ENCODE assay signal across 32 mouse cellular contexts in the genomic region with DNA sequence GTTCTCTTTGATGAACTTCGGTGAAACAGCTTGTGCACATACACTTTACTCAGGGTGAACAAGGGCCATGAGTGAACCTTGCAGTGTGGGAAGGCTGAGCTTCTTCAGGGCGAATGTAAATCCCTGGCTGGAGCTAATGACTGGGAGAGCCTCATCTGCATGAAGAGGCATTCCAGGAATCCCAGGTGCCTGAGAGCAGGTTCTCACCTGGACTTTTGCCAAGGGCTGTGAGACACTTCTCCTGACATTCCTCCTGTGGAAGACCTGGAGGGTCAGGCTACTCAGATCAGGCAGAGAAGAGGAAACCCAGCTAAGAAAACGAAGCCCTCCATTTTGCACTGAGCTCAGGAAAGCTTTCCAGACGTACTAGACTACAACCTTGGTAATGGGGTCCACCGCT. TPM values are rescaled to one million over a fixed set of nuclear protein-coding genes. Genes with fewer than 3 reads are reported as not detected.
DNase-seq lines count a peak whose midpoint lies in the region; ATAC-seq and TF ChIP-seq lines count a peak whose summit lies in the region.
"Had no signal": no experiment of that assay in that cellular context is flagged by ENCODE, and none has a peak within 500 bp of the region (broad histone marks: within the 10 kb centered on the region; RNA-seq: fewer than 3 reads in every experiment).

No protein-coding gene starts in this region.

- H3K27me3 ChIP-seq in lung, embryonic 14.5 days (ENCODE audit: insufficient read depth, low read length): no peaks in the 10 kb centered on the region
- H3K27me3 ChIP-seq in lung, postnatal 0 days (replicated peaks; ENCODE audit: insufficient read depth, low read length): no peaks in the 10 kb centered on the region
- no peaks in the 10 kb centered on the region for H3K27me3 ChIP-seq in forebrain, postnatal 0 days (ENCODE audit: insufficient read depth, low read length)
- H3K27me3 ChIP-seq: embryonic facial prominence, embryonic 13.5 days; embryonic facial prominence, embryonic 15.5 days; forebrain, embryonic 12.5 days; Patski had no signal

- no peaks in the 10 kb centered on the region for H3K4me1 ChIP-seq in lung, embryonic 14.5 days (ENCODE audit: insufficient read depth)
- H3K4me1 ChIP-seq in lung, adult 2 months (ENCODE audit: control insufficient read depth, insufficient read depth, low read length): no peaks in the 10 kb centered on the region
- no peaks in the 10 kb centered on the region for H3K4me1 ChIP-seq in lung, postnatal 0 days (ENCODE audit: insufficient read depth, low read depth, low read length)
- no peaks in the 10 kb centered on the region for H3K4me1 ChIP-seq in forebrain, postnatal 0 days (ENCODE audit: insufficient read depth)
- H3K4me1 ChIP-seq: embryonic facial prominence, embryonic 13.5 days; embryonic facial prominence, embryonic 15.5 days; forebrain, embryonic 10.5 days; forebrain, embryonic 12.5 days had no signal

- peak; percentile 64 for DNase-seq in lung, embryonic 14.5 days
- no peak for DNase-seq in lung, adult 2 months
- peak; percentile 20 for DNase-seq in lung, postnatal 0 days (ENCODE audit: low spot score)
- no peak for DNase-seq in lung, postnatal 36 days
- peak; percentile 35 for DNase-seq in R1 (ENCODE audit: low read depth, low spot score)
- peak; percentile 54 for DNase-seq in yolk sac, embryonic 10.5 days (ENCODE audit: low spot score)
- DNase-seq in forebrain, postnatal 0 days: no peak
- DNase-seq: adrenal gland, adult 2 months; adrenal gland, postnatal 10 days; adrenal gland, postnatal 25 days; cerebellum, adult 11 months; cerebellum, adult 18-20 months; cerebellum, adult 8-10 months; cerebellum, adult 9-11 months; cerebellum, postnatal 14 days; cerebellum, postnatal 36 days; embryo, embryonic 11 days had no signal

- no peak; the same call in 1 of the 2 replicates for ATAC-seq in lung, embryonic 14.5 days (ENCODE audit: insufficient read depth)
- ATAC-seq in lung, postnatal 0 days: peak; percentile 40; the same call in 1 of the 2 replicates
- no peak for ATAC-seq in forebrain, postnatal 0 days
- no peak for ATAC-seq in activated CD4-positive, CD25-positive, alpha-beta regulatory T cell, adult 4 months
- ATAC-seq: forebrain, embryonic 14.5 days; forebrain, embryonic 16.5 days; Patski had no signal

- no peak overlapping the region for H3K9ac ChIP-seq in lung, embryonic 14.5 days
- H3K9ac ChIP-seq in lung, postnatal 0 days (replicated peaks; ENCODE audit: low read depth): no peak overlapping the region
- no peak overlapping the region for H3K9ac ChIP-seq in forebrain, postnatal 0 days
- H3K9ac ChIP-seq: embryonic facial prominence, embryonic 13.5 days; embryonic facial prominence, embryonic 15.5 days; forebrain, embryonic 12.5 days had no signal

- no peaks in the 10 kb centered on the region for H3K9me3 ChIP-seq in lung, embryonic 14.5 days (ENCODE audit: low read depth, low read length)
- H3K9me3 ChIP-seq in lung, postnatal 0 days (ENCODE audit: low read length): no peaks in the 10 kb centered on the region
- H3K9me3 ChIP-seq in forebrain, postnatal 0 days (ENCODE audit: low read length): no peaks in the 10 kb centered on the region
- H3K9me3 ChIP-seq: embryonic facial prominence, embryonic 13.5 days; embryonic facial prominence, embryonic 15.5 days; forebrain, embryonic 12.5 days had no signal

- H3K4me3 ChIP-seq in lung, embryonic 14.5 days (ENCODE audit: low read depth, low read length): no peak overlapping the region
- no peak overlapping the region for H3K4me3 ChIP-seq in lung, adult 2 months (replicated peaks; ENCODE audit: extremely low read depth, low read depth, low read length)
- H3K4me3 ChIP-seq in lung, postnatal 0 days (ENCODE audit: low read depth, low read length): no peak overlapping the region
- no peak overlapping the region for H3K4me3 ChIP-seq in forebrain, postnatal 0 days (ENCODE audit: low read depth, low read length)
- H3K4me3 ChIP-seq: embryonic facial prominence, embryonic 13.5 days; embryonic facial prominence, embryonic 15.5 days; erythroblast, embryonic 14.5 days; forebrain, embryonic 10.5 days; forebrain, embryonic 12.5 days had no signal

- TF ChIP-seq CTCF in lung, embryonic 14.5 days (IDR thresholded peaks at IDR 0.05; ENCODE audit: low read depth): no peak
- TF ChIP-seq CTCF in lung, adult 2 months (IDR thresholded peaks at IDR 0.05; ENCODE audit: insufficient read depth, low read length): no peak
- no peak for TF ChIP-seq CTCF in lung, postnatal 0 days (IDR thresholded peaks at IDR 0.05)
- TF ChIP-seq CTCF in forebrain, postnatal 0 days (IDR thresholded peaks at IDR 0.05; ENCODE audit: low read depth): no peak

- 51% methylated on average over 5 of the region's 5 CpGs for WGBS in lung, embryonic 14.5 days
- WGBS in lung, adult 2 months: 62% methylated on average over 5 of the region's 5 CpGs
- 49% methylated on average over 5 of the region's 5 CpGs for WGBS in lung, postnatal 0 days
- WGBS in forebrain, postnatal 0 days: 73% methylated on average over 5 of the region's 5 CpGs

- no peak for TF ChIP-seq POLR2A in lung, adult 2 months (IDR thresholded peaks at IDR 0.05; ENCODE audit: borderline replicate concordance, extremely low read depth, low read depth, low read length)

- no peaks in the 10 kb centered on the region for H3K36me3 ChIP-seq in lung, embryonic 14.5 days (ENCODE audit: insufficient read depth)
- no peaks in the 10 kb centered on the region for H3K36me3 ChIP-seq in lung, postnatal 0 days (ENCODE audit: insufficient read depth, low read length)
- no peaks in the 10 kb centered on the region for H3K36me3 ChIP-seq in forebrain, postnatal 0 days (ENCODE audit: insufficient read depth)
- H3K36me3 ChIP-seq: embryonic facial prominence, embryonic 13.5 days; embryonic facial prominence, embryonic 15.5 days; forebrain, embryonic 10.5 days; forebrain, embryonic 12.5 days had no signal

- H3K27ac ChIP-seq in lung, embryonic 14.5 days (ENCODE audit: low read depth): no peak overlapping the region
- no peak overlapping the region for H3K27ac ChIP-seq in lung, postnatal 0 days (ENCODE audit: low read length)
- no peak overlapping the region for H3K27ac ChIP-seq in forebrain, postnatal 0 days (ENCODE audit: low read depth, low read length)
- H3K27ac ChIP-seq: embryonic facial prominence, embryonic 13.5 days; embryonic facial prominence, embryonic 15.5 days; forebrain, embryonic 10.5 days; forebrain, embryonic 12.5 days had no signal

- no peak for TF ChIP-seq EP300 in lung, postnatal 0 days (IDR thresholded peaks at IDR 0.05)

- no peak overlapping the region for H3K4me2 ChIP-seq in lung, embryonic 14.5 days
- H3K4me2 ChIP-seq in lung, postnatal 0 days (replicated peaks; ENCODE audit: low read depth, low read length): no peak overlapping the region
- no peak overlapping the region for H3K4me2 ChIP-seq in forebrain, postnatal 0 days (ENCODE audit: low read depth)
- H3K4me2 ChIP-seq: embryonic facial prominence, embryonic 13.5 days; embryonic facial prominence, embryonic 15.5 days; forebrain, embryonic 12.5 days had no signal

RNA-seq across cellular contexts. Expression of a gene that starts 6.9 kb away (rescaled TPM):
- polyA plus RNA-seq in lung, embryonic 14.5 days (2014; fragmentation: Nextera tagmentation; extraction: Ambion mirVana): not detected in 2 replicates
- polyA plus RNA-seq in lung, adult 2 months (2012; rRNA removed): not detected in 2 replicates
- polyA plus RNA-seq in lung, postnatal 0 days (2015; fragmentation: Nextera tagmentation; extraction: Ambion mirVana): not detected in 2 replicates
- not detected in 2 replicates for total RNA-seq in forebrain, postnatal 0 days (2014; rRNA removed)
- not detected in 2 replicates for polyA plus RNA-seq in forebrain, postnatal 0 days (2015; fragmentation: Nextera tagmentation; extraction: Ambion mirVana)
- polyA plus RNA-seq in activated CD4-positive, CD25-positive, alpha-beta regulatory T cell, adult 4 months (2017; shearing (Covaris generic)): not detected
- total RNA-seq: adrenal gland, adult 2 months; adrenal gland, postnatal 10 days; adrenal gland, postnatal 25 days; adrenal gland, postnatal 4 days; common myeloid progenitor, adult 5-6 weeks; G1E had no signal
- polyA plus RNA-seq: adrenal gland, adult 2 months; brain, embryonic 14.5 days; C2C12; embryonic facial prominence, embryonic 11.5 days; embryonic facial prominence, embryonic 13.5 days; embryonic facial prominence, embryonic 15.5 days; erythroblast, embryonic 14.5 days; forebrain, embryonic 10.5 days; forebrain, embryonic 12.5 days; forebrain, embryonic 14.5 days; forebrain, embryonic 16.5 days; G1E; Patski had no signal

RNA-seq across cellular contexts. Expression of a gene that starts 31.1 kb away (rescaled TPM):
- polyA plus RNA-seq in lung, embryonic 14.5 days (2014; fragmentation: Nextera tagmentation; extraction: Ambion mirVana): 11.9 and 12.0 TPM in 2 replicates
- polyA plus RNA-seq in lung, adult 2 months (2012; rRNA removed): 5.7 and 6.5 TPM in 2 replicates
- 8.2 and 9.0 TPM in 2 replicates for polyA plus RNA-seq in lung, postnatal 0 days (2015; fragmentation: Nextera tagmentation; extraction: Ambion mirVana)
- total RNA-seq in forebrain, postnatal 0 days (2014; rRNA removed): 53.2 and 58.1 TPM in 2 replicates
- 21.6 and 28.1 TPM in 2 replicates for polyA plus RNA-seq in forebrain, postnatal 0 days (2015; fragmentation: Nextera tagmentation; extraction: Ambion mirVana)
- 1 to 10 TPM; 3.7 to 3.8 TPM for polyA plus RNA-seq in activated CD4-positive, CD25-positive, alpha-beta regulatory T cell, adult 4 months (2017; shearing (Covaris generic))

Comparison
In these comparisons a context has a peak if more than half of its experiments do, and no peak if none do; other contexts are left out.
1. DNase-seq: peak in lung, embryonic 14.5 days (single experiment), lung, postnatal 0 days (single experiment), R1 (single experiment) and yolk sac, embryonic 10.5 days (single experiment); none in lung, adult 2 months (single experiment), lung, postnatal 36 days (single experiment) and forebrain, postnatal 0 days (single experiment).